Mouse (Mus musculus): ENCODE data around the gene Tmigd3.

DNA sequence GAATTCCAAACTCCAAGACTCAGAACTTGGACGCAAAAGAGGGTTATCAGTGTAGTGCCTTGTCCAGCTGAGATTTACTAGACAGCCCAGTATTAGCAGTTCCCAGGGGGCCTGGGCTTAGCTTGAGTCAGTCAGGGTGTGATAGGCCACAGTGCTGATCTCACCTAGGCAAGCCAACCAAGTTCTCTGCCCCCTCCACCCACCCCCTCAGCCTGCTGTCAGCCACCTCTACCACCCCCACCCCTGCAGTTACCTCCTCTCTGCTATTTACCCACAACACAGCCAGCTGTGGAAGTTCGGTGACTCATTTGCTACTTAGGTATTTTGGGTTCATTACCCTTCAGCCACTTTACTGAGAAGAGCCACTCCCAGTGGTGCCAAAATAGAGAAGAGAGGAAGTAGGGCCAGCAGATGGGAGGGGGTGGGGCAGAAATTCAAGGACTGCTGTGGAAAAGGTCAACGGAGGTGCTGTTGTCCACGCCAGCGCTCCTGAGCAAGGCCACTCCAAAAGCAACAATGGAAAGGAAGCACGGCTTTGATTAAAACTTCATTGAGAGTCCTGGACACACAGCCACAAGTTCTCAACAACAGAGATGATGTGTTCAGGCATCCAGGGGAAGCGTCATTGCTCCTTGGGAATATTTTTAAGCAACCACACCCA is 45.1 kb upstream of the Tmigd3 start:
- TF ChIP-seq CTCF (IDR thresholded peaks at IDR 0.05; ENCODE audit: borderline replicate concordance, extremely low read depth, insufficient read depth, insufficient read length) = no peak
- TF ChIP-seq POLR2A (IDR thresholded peaks at IDR 0.05; ENCODE audit: borderline replicate concordance, extremely low read depth, insufficient read depth, insufficient read length, poor library complexity, severe bottlenecking) = no peak

Measured in brain, embryonic 14.5 days (tissue).